Mouse (Mus musculus): ENCODE results near the gene Mybpc3. TPM values are rescaled to one million over a fixed set of nuclear protein-coding genes. Genes with fewer than 3 reads are reported as not detected.
"Not testable (repeated sequence)": the region's sequence is repeated elsewhere in the genome, so short reads cannot be mapped to it uniquely, and the experiment has no call there.

Gene Mybpc3
- total RNA-seq, 2 experiments from 2014 or later, result 0.07 to 0.19 TPM

DNA sequence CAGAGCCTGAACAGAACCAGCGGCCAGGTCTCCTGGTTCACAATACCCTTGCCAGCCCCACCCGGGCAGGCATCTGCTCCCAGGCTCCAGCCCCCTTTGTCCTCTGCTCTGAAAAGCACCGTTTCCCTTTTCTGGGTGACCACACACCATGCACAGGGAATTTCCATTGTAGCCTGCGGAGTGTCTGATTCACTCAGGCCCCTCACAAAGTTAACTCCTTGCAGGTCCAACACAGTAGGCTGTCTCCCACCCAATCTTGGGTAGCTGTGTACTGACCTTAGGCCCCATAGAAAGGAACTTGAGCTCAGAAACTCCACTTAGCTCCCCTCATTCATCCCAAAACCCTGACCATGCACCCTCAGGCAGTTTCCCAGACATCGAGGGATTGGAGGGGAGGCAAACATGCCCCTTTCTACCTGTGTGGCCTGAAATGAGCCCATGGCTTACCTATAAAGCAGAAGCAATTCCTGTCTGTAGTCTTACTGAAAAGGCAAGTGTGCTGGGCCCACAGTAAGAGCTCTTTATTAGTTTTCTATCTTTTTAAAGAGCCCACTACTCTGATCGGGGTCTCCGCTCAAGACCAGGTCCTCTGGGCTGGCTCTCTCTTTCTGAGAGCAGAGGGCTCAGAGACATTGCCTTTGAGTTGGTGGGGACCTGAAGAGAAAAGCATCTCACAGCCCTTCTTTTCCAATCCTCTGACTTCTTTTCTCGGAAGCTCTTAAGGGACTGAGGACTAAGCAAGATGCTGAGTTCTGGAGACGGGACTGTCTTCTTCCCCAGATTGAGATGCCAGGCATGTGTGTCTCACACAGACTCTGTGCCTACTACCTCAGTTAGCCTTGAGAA, 31.3 kb upstream of the Mybpc3 start:
- DNase-seq (ENCODE audit: low spot score in 2 of 2), result no peak

DNA sequence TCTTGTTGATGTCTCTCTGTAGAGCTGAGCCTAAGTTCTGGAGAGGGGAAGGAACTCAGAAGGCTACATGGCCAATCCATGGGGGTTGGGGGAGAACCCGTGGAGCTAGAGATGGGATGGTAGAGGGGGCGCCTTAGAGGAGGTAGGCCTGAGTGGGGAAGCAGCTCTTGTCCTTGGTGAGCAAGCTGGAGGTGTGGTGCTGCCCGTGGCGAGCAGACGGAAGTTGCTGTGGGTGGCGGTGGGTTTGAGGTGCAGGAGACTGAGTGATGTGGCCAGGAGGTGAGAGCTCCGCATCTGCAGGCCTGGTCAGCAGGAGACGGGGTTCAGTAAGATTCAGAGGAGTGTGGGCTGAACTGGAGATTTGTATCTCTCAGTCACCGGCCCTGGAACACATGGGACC, 30.5 kb upstream of the Mybpc3 start:
- DNase-seq (ENCODE audit: low spot score in 2 of 2), result no peak

DNA sequence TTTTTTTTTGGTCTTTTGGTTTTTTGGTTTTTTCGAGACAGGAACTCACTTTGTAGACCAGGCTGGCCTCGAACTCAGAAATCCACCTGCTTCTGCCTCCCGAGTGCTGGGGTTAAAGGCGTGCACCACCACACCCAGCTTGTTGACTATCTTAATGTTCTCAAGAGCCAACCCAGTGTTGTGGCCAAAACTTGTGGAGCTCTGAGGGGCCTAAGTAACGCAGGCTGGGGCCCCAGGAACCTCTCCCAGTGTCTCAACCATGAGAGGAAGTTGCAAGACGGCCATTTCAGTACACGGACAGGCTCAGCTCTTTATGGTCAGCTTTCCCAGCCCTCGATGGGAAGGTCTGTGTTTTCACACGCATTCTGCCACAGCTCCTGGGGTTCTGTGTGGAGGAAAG, 29.0 kb upstream of the Mybpc3 start:
- no peak for DNase-seq (ENCODE audit: low spot score in 2 of 2)

DNA sequence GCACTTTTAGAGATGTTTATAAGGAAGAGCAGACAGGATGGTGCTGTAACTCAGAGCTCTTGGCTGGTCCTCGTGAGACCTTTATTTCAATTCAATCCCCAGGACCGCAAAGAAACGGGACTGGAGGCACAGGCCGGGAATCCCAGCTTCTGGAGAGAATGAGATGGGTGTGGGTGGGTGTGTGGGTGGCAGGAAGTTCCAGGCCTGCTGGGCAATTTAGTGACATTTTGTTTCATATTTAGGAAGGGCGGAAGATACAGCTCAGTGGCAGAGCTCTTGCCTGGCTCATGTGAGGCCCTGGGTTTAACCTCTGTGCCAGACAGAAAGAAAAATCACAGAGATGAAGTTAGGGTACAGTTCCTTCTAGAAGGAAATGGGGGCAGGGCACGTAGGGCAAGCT, 27.7 kb upstream of the Mybpc3 start:
- DNase-seq (ENCODE audit: low spot score in 2 of 2), result no peak

DNA sequence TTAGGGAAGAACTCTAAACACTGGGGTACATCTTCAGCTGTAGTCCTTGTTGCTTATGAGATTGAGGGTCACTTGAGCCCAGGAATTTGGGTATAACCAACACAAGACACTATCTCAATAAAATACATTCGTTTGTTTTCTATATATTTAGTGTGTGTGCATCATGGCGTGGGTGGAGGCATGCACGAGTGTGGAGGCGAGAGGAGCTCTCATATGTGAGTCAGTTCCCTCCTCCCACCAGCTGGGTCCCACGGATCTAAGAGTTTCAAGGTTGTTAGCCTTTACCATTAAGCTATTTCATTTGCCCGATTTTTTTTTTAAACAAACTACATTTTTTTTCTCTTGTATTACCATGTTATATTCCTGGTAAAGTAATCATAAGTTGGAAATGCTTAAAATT, 27.1 kb upstream of the Mybpc3 start:
- DNase-seq (ENCODE audit: low spot score in 2 of 2), result no peak

DNA sequence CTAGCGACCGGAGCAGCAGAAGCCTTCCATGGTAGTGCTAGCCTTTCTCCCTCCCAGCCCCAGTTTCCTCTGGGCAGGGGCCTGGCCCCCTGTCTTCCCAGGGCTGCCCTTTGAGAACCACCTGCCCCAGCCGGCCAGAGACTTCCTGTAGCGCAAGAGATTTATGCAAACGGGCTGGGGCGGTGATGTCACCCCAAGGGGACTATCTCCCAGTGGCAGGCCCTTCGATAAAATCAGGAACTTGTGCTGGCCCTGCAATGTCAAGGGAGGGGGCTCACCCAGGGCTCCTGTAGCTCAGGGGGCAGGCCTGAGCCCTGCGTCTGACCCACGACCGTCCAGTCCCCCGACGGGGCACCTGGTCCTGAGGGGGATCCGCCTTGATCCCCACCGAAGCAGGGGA, 21.4 kb upstream of the Mybpc3 start:
- DNase-seq (ENCODE audit: low spot score in 2 of 2), result no peak

DNA sequence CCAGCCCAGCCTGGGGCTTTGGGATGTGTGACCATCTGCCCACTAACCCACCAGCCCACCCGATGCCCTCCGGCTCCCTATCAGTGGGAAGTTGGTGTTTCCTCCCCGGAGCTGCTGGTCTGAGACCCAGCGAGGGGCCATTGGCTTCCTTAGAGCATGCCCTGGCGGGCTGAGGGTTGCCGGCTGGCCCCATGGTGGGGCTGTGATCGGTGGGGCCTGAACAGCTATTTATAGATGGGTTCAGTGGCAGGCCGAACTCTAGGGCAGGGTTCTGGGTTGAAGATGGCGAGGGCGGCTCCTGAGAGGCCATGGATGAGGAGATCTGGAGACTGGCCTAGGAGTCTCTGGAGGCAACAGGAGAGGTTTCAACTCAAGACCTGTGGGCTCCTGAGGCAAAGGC, 20.9 kb upstream of the Mybpc3 start:
- no peak for DNase-seq (ENCODE audit: low spot score in 2 of 2)

DNA sequence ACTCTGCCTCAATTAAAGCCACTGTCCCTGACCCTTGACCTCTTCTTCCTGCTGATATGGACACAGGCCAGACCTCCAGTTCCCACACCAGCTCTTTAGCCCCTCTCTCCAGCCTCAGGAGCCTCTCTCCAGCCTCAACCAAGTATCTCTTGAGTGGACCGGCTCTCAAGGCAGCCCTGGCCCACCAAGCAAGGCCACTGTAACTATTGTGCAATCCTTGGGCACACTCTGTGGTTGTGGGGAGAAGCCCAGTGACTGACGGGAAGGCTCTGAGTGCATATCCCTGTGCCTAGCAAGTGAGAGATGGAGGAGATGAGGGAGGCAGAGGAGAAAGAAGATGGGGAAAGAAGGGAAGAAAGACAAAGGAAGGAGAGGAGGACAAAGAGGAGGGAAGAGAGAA, 19.8 kb upstream of the Mybpc3 start:
- DNase-seq (ENCODE audit: low spot score in 2 of 2), result no peak

DNA sequence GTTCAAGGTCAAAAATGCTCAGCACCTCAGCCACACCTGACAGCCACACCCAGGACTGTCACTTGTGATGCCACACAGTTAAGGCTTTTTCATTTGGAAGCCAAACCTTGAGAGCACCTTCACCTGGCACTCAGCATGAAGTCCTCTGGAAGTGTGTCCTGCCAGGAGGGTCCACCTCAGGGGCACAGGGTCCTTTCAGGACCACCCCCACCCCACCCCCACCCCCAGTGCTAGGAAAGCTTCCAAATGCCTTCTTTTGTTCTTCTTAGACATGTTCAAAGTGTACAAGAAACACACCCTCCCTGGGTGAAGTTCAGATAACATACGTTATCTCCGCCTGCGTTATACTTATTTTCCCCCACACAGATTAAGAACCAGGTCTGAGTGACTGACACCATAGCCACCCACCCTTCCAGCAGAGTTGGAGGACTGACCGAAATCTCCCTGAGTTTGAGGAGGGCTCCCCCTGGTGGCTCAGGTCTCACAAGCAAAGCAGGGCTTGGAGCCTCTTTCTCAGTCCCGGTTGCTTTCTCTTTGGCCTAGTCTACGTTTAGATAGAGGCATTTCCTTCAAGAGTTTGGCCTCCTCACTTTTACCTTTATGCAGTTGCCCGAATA, 16.7 kb upstream of the Mybpc3 start:
- DNase-seq (ENCODE audit: low spot score in 2 of 2), result peak; percentile 88 to 94

DNA sequence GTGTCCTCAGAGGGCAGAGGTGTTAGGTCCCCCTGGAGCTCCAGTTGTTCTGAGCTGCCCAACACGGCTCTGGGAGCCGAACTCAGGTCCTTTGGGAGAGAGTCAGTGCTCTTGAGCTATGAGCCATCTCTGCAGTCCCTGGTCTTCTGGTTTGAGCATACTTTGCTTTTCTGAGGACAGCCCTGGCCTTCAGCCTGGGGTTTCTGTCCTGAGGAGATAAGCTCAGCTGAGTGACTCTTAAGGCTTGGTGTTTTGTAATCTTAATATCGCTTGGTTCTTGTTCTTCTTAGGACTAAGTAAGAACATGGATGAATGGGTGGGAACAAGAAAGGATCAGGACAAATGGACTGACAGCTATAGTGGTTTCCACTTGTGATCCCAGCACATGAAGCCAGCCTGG, 9.8 kb upstream of the Mybpc3 start:
- DNase-seq (ENCODE audit: low spot score in 2 of 2), result no peak

DNA sequence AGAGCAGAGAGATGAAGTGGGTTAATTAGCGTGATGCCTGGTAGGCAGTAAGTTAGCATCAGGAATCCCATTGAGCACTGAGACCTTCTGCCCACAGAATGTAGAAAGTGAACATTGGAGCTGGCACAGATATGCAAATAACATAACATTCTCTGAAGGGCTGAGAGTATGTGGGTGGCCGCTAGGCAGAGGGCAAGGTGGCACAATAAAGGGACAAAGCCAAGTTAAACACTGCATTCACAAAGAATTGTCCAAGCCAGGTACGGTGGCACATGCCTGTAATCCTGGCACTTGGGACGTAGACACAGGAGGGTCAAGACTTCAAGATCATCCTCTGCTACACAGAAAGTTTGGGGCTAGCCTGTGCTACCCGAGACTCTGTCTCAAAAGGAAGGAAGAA, 8.7 kb upstream of the Mybpc3 start:
- no peak for DNase-seq (ENCODE audit: low spot score in 2 of 2)

DNA sequence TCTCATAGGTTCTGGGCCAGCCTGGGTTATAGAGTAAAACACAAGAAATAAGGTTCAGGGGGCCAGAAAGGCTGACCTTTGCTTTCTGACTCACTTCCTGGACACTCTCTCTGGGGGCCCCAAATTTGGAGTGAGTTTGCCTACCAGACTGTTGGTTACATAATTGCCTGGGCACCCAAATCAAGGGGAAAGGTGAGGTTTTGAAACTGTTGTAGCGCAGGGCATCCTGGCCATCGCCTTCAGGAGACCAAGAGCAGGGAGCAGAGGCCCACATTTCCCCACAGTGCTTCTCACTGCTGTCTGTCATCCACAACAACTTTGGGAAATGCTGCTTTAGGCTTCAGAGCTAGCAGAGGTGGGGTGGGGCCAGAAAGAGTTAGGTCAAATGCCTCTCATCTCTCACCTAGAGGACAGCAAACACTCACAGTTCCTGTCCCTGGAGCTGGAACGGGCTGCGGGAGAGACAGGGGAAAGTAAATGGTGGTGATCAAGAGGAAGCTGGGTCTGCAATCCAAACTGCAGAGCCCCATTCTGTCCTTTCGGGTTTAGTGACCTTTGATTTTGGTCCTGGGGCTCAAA, 8.0 kb upstream of the Mybpc3 start:
- no peak for DNase-seq (ENCODE audit: low spot score in 2 of 2)

DNA sequence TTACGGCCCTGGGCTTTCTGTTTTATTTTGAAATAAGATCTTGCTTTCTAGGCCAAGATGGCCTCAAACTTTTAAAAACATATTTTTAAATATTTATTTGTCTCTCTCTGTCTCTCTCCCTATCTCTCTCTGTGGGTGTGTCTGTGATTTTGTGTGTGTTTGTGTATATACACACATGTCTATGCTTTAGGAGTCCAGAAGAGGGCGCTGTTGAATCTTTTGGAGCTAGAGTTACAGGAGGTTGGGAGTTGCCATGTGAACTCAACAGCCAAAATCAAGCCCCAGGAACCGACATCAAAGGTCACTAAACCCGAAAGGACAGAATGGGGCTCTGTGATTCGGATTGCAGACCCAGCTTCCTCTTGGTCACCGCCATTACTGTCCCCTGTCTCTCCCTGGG, 7.5 kb upstream of the Mybpc3 start:
- no peak for DNase-seq (ENCODE audit: low spot score in 2 of 2)

DNA sequence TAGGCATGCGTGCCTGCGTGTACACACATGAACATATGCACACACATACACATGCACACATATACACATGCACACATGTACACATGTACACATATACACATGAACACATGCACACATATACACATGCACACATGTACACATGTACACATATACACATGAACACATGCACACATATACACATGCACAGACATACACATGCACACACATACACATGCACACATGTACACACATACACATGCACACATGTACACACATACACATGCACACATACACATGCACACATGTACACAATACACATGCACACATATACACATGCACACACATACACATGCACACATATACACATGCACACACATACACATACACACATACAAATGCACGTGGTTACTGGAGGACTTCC, 6.1 kb upstream of the Mybpc3 start:
- DNase-seq (ENCODE audit: low spot score in 2 of 2), result not testable (repeated sequence)

DNA sequence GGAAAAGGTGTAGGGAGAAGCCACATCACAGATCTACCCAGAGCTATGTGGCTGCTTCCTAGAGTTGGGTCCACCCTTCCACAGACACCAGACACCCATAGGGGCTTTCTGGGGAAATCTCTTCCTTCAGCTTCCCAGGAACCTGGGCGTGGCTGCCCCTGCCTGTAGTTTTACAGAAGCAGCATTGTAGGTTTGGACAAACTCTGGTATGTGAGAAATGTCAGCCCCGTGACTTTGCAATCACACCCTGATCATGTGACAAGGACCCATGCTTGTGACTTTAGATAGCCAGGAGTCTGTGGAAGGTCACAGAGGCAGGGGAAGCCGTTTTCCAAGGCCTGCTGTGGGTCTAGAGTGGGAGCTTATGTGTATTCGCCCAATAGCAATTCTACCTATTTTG, 5.5 kb upstream of the Mybpc3 start:
- DNase-seq (ENCODE audit: low spot score in 2 of 2), result no peak

DNA sequence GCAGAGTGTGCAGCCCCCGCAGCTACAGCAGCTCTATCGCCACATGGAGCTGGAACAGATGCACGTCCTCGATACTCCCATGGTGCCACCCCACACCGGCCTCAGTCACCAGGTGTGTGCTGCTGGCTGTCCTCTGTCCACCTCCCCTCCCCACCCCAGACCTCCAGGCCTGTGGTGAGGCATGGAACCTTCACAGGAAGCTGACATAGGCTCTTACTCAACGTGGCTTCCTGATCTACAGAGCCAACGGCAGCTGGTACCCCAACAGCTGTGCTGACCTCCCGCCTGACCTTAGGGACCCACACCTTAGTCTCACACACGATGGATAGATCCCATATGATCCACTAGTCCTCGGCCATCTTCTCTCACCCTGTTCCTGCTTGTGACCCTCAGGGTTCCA, 4.6 kb upstream of the Mybpc3 start:
- DNase-seq (ENCODE audit: low spot score in 2 of 2), result no peak

DNA sequence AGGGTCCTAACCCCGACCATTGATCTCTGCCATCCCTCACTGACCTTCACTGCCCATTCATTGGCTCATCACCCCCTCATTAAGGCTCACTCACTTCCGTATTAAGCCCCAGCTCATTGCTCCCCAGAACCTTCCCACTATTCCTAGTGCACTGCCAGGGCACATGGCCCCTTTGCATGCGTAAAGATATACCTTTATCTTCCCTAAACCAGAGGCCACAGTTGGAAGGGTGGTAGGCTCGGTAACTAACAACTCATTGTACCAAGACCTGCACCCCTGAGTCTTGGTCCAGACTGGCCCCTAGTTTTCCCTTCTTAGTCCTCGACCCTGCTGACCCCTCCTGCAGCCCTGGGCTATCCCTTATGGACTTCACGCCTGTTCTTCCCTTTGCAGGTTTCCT, 4.1 kb upstream of the Mybpc3 start:
- DNase-seq (ENCODE audit: low spot score in 2 of 2), result no peak

DNA sequence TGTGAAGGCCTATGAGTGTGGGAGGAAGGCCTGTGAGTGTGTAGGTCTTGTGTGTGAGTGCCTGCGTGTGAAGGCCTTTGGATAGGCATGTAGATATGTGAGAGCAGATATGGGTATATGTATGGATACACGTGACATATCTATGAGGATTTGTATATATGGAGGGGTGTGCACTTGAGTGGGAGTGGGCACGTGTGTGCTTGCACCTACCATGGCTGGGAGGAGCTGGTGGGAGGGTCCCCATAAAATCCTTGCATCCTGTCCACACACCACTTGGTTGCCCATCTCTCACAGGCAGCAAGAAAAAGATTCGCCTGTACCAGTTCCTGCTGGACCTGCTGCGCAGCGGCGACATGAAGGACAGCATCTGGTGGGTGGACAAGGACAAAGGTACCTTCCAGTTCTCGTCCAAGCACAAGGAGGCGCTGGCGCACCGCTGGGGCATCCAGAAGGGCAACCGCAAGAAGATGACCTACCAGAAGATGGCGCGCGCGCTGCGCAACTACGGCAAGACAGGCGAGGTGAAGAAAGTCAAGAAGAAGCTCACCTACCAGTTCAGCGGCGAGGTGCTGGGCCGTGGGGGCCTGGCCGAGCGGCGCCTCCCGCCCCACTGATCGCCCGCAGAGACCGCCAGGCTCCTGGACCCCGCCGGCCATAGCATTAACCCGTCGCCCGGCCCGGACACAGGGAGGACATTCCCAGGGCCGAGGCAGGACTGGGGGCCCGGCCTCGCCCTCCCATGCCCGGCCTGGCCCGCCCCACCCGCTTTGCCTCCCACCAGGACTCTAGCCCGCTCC, 3.0 kb upstream of the Mybpc3 start:
- DNase-seq (ENCODE audit: low spot score in 2 of 2), result peak; percentile 98

DNA sequence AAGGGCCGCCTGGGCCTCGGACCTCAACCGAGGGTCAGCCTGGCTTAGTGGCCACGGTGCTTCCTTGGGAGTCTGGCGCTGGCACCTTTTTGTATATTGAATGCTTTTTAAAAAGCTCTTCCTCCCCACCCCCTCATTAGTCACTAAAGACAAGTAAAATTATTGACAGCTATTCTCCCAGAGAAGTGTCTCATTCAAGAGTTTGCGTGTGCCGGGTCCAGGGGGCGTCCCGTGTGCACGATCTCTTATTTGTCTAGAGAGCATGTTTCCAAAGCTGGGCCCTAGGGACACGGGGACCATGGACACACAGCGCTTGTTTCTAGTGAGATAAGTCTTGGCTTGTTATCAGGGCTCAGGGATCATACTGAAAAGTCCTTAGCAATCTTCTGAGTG, 2.4 kb upstream of the Mybpc3 start:
- DNase-seq (ENCODE audit: low spot score in 2 of 2), result no peak

DNA sequence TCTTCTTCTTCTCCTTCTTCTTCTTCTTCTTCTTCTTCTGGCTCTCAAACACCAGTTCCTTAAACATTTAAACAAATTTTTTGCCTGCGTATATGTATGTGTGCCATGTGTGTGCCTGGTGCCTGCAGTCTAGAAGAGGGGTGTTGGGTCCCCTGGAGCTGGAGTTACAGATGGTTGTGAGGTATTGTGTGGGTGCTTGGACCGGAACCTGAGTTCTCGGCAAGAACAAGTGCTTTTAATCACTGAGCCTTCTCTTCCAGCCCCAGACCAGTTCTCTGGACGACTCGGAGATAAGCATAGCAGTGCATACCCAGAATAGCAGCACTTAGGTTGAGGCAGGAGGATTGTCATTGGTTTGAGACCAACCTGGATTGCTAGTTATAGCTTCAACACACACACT, 1.1 kb upstream of the Mybpc3 start:
- no peak for DNase-seq (ENCODE audit: low spot score in 2 of 2)

DNA sequence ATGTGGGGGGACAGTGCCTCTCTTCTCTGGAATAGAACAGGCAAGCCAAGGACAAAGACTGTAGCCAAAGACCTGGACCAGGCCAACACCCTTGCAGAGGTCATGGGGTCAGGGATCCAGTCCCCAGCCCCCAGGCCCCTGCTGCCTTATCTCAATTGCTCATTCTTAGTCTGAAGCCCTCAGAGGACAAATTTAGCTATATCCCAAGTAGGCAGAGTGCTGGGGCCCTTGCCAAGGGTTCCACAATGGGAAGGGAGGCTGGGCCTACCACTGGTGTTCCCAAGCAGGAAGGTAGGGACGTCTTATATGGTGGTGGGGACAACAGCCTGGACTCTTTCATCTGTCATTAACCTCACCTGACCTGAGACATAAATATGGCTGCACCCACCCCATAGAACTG, 703 bp downstream of the Mybpc3 start:
- DNase-seq (ENCODE audit: low spot score in 2 of 2), result no peak

DNA sequence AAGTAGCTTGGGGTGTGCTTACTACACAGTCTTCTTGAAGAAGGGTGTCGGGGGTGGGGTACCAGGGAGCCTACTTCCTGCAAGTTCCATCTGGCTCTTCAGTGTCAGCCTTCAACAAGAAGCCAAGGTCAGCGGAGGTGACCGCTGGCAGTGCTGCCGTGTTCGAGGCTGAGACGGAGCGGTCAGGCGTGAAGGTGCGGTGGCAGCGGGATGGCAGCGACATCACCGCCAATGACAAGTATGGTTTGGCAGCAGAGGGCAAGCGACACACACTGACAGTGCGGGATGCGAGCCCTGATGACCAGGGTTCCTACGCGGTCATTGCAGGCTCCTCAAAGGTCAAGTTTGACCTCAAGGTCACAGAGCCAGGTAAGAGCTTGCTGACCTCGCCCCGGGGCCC, 1.1 kb downstream of the Mybpc3 start:
- DNase-seq (ENCODE audit: low spot score in 2 of 2), result no peak
